Mouse (Mus musculus): ENCODE measurements around the gene Dnah3.

DNA sequence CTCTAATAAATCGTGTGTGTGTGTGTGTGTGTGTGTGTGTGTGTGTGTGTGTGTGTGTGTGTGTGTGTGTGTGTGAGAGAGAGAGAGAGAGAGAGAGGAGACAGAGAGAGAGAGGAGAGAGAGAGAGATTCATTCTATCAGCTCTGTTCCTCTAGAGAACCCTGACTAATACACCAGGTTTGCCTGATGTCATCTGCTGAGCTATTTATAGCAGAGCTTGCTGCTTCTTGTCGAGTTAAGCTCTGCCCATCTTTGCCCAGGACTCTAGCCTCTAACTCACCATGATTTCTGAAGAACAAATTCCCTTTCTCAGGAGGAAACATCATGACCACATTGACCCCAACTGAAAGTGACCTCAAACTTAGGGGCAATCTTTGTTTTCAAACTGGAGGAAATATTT lies 174.6 kb downstream of the Dnah3 start:
- TF ChIP-seq CTCF (IDR thresholded peaks at IDR 0.05; ENCODE audit: low read depth, low read length) (no peak), GATA1 (IDR thresholded peaks at IDR 0.05; ENCODE audit: borderline replicate concordance, low read length) (no peak), POLR2AphosphoS5 (IDR thresholded peaks at IDR 0.05; ENCODE audit: insufficient replicate concordance, low read depth, low read length) (no peak)

Measured in G1E (cell line).